Mouse (Mus musculus): ENCODE measurements around the gene Rnf13.
"Not testable (repeated sequence)": the region's sequence is repeated elsewhere in the genome, so short reads cannot be mapped to it uniquely, and the experiment has no call there.

DNA sequence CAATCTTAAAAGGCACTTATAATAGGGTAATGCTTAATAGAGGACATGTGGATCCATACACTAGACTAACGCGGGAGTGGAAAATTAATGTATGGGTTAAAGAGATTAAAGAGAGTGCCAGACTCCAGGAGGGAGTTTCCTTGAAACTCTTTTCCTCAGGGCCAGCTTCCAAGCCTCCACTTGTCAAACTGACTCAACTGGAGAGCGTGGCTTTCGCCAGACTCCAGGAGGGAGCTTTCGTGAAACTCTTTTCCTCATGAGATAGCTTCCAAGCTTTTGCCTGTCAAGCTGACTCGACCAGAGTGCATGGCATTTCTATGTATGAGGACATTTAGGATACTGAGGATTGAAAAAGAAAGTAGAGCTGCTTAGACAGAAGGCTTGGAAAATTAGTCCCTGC lies 59.2 kb downstream of the Rnf13 start:
- not testable (repeated sequence) for TF ChIP-seq POLR2A (IDR thresholded peaks at IDR 0.05; ENCODE audit: borderline replicate concordance, control insufficient read depth, low read depth, low read length); CTCF (IDR thresholded peaks at IDR 0.05; ENCODE audit: control insufficient read depth, insufficient read depth, low read length)
